Mouse (Mus musculus): ENCODE results near the gene Auts2. TPM values are rescaled to one million over a fixed set of nuclear protein-coding genes. Genes with fewer than 3 reads are reported as not detected.

The Auts2 gene
- polyA plus RNA-seq, 1 experiment from 2014 or later, result 70.9 TPM

DNA sequence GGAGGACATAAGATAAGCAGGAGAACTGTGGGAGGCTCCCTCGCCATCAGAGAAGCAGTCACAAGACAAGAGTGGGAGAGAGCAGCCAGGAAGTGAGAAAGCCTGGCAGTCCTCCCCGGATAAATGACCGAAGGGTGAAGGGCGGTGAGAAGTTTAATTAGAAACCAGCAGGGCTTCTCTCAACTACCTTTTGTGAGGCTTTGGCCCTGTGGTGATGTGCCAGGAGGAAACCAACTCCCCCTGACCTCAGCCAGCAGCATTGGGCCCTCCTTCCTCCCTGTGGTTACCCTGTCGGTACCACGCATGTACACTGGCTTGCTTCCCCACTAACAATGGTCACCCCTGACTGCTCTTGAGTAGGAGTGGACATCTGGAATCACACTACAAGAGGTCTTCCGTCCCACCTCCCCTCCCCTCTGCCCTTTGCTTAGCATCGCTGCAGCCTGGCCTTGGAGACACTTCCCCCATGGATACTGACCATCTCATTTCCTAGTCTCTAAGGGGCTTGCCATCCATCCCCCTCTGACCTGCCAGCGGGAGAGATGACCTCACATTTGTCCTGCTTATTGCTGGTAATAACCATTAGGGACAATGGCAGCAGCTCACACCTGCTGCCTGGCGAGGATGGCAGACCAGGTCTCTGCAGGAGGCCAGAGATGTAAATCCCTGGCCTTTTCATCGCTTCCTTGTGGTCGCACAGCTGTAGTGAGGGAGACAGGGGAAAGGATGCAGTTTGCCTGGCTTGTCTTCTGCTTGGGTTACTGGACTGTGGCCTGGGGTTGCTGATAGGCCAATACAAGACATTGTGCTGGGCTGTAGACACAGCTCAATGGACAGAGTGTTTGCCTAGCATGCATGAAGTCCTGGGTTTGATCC lies 958.6 kb downstream of the Auts2 start:
- H3K9me3 ChIP-seq, result no peaks in the 10 kb centered on the region
- 0 out of 2 replicates have a peak, but pooled peaks have one; percentile 19 for ATAC-seq (replicated peaks)
- no peak overlapping the region; the same call in 1 of the 2 replicates for H3K27ac ChIP-seq
- H3K4me2 ChIP-seq, result no peak overlapping the region
- H3K27me3 ChIP-seq (replicated peaks), result 0 out of 2 replicates have a peak, but pooled peaks cover 3% of the 10 kb centered on the region
- no peak overlapping the region for H3K9ac ChIP-seq
- peaks cover 46% of the 10 kb centered on the region for H3K4me1 ChIP-seq
- no peaks in the 10 kb centered on the region for H3K36me3 ChIP-seq (replicated peaks)
- no peak overlapping the region for H3K4me3 ChIP-seq
- 33% methylated on average over 12 of the region's 12 CpGs for WGBS

DNA sequence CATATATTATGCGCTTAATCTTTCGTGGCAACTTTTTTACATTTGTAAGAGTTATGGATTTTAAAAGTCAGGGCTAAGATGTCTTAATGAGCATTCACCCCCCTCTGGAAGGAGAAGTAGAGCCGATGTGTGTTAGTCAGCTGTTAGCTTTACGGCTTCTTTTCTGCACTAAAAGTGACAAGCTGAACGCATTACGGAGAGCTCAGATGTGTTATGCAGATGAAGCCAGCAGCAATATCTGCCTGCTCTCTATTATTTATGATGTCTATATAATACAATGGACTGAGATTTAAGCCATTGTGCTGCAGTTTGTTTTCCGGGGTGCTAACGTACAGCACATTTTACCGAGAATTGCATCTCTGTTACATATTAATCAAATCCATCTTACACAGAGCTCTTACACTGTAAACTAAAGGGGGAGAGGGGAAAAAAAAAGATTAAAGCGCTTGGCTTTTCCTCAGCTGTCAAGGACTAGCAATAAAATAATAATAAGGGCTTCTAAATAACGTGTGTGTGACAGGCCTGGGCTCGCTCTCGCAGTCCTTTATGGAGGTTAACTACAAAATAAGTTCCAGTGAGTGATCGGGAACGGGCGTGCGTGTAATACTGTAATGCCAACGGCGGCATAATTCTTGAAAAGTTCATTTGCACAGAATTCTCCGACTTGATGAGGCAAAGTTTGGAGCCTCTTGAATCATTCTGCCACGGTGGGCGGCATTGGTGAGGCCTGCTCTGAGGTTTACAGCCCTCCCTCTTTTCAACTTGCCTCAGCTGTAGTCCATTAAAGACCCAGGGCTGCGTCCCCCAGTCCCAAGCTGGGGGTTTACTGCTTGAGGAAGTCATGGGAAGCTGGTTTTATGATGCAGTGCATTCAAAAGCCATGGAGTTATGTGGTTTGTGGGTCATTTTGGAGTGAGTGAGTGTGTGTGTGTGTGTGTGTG lies 961.8 kb downstream of the Auts2 start:
- Histone ChIP-seq H3K4me3 (no peak overlapping the region), H3K9me3 (no peaks in the 10 kb centered on the region), H3K4me2 (peak overlapping the region; percentile 6; the same call in 1 of the 2 replicates), H3K27me3 (replicated peaks) (no peaks in the 10 kb centered on the region), H3K36me3 (replicated peaks) (no peaks in the 10 kb centered on the region), H3K4me1 (peaks cover 41% of the 10 kb centered on the region), H3K27ac (peak overlapping the region; percentile 32; the same call in 1 of the 2 replicates), H3K9ac (no peak overlapping the region)
- no peak for ATAC-seq (replicated peaks)
- WGBS, result 42% methylated on average over 23 of the region's 23 CpGs

DNA sequence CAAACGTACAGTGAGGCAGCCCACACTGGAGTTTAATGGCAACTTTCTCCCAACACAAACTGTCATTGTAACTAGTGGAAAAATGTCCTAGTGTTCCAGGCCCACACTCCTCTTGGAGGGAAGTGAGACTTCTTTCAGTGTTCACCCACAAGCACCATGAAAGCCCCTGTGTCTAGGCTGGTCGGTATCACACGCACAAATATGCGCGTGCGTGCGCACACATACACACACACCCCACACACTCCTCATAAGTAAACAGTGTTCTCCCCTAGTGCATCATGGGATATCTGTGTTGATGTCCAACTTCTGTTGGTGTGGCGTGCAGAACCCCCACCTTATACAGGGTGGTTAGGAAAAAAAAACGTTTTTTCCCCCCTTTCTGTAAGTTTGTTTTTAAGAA lies 964.4 kb downstream of the Auts2 start:
- H3K27ac ChIP-seq, result no peak overlapping the region
- peaks cover 41% of the 10 kb centered on the region for H3K4me1 ChIP-seq
- no peak overlapping the region for H3K4me2 ChIP-seq
- no peaks in the 10 kb centered on the region for H3K36me3 ChIP-seq (replicated peaks)
- no peak overlapping the region for H3K9ac ChIP-seq
- ATAC-seq (replicated peaks), result no peak
- H3K27me3 ChIP-seq (replicated peaks), result no peaks in the 10 kb centered on the region
- 90% methylated on average over 9 of the region's 9 CpGs for WGBS
- no peaks in the 10 kb centered on the region for H3K9me3 ChIP-seq
- no peak overlapping the region for H3K4me3 ChIP-seq

DNA sequence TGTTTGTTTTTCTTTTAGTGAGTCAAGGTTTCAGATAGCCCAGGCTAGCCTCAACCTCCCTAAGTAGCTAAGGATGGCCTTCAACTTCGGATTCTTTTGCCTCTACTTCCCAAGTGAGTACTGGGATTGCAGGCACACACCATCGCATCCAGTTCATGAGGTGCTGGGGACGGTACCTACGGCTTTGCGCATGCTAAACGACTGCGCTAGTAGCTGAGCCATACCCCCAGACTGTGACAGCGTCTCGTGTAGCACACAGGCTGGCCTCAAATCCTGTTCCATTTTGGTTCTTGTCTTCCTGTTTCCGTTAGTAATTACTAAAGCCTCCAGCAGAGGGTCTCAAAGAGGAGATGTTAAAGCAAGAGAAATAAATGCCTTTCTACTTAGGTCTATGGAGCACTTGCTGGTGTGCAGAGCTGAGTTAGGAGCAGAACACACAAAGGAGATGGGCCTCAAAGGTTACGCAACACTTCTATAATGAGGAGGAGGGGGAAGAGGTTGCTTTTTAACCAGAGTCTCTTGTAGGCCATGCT lies 967.3 kb downstream of the Auts2 start:
- no peaks in the 10 kb centered on the region for H3K36me3 ChIP-seq (replicated peaks)
- no peak overlapping the region for H3K4me2 ChIP-seq
- WGBS, result 54% methylated on average over 11 of the region's 11 CpGs
- ATAC-seq (replicated peaks), result no peak
- H3K9me3 ChIP-seq, result no peaks in the 10 kb centered on the region
- peaks cover 30% of the 10 kb centered on the region for H3K4me1 ChIP-seq
- H3K27ac ChIP-seq, result peak overlapping the region; percentile 50; the same call in 1 of the 2 replicates
- no peaks in the 10 kb centered on the region for H3K27me3 ChIP-seq (replicated peaks)
- H3K9ac ChIP-seq, result no peak overlapping the region
- H3K4me3 ChIP-seq, result no peak overlapping the region

DNA sequence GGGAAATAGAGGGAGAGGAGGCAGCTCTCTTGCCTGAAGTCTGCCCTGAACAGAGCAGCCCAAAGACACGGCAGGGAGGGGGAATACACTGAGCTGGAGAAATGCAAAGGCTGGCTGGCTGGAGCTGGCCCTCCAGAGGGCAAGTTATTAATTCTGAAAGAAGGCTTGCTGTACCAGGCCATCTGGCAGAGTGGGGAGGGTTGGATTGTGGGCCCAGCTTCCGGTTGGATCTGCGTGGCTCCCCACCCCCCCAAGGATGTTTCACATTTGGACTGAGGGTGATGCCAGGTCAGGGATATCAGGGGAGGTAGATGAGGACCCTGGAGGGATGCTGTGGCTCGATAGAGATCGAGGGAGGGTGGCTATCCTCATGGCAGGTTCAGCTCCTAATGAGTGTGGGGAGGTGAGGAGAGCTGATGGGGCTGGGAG lies 968.0 kb downstream of the Auts2 start:
- 6% methylated on average over 5 of the region's 5 CpGs for WGBS
- H3K36me3 ChIP-seq (replicated peaks), result no peaks in the 10 kb centered on the region
- H3K4me2 ChIP-seq, result peak overlapping the region; percentile 8
- no peaks in the 10 kb centered on the region for H3K9me3 ChIP-seq
- no peak overlapping the region for H3K4me3 ChIP-seq
- H3K27ac ChIP-seq, result peak overlapping the region; percentile 50
- peak; percentile 69 for ATAC-seq (replicated peaks)
- H3K9ac ChIP-seq, result peak overlapping the region; percentile 4; the same call in 1 of the 2 replicates
- peaks cover 30% of the 10 kb centered on the region for H3K4me1 ChIP-seq
- H3K27me3 ChIP-seq (replicated peaks), result no peaks in the 10 kb centered on the region

DNA sequence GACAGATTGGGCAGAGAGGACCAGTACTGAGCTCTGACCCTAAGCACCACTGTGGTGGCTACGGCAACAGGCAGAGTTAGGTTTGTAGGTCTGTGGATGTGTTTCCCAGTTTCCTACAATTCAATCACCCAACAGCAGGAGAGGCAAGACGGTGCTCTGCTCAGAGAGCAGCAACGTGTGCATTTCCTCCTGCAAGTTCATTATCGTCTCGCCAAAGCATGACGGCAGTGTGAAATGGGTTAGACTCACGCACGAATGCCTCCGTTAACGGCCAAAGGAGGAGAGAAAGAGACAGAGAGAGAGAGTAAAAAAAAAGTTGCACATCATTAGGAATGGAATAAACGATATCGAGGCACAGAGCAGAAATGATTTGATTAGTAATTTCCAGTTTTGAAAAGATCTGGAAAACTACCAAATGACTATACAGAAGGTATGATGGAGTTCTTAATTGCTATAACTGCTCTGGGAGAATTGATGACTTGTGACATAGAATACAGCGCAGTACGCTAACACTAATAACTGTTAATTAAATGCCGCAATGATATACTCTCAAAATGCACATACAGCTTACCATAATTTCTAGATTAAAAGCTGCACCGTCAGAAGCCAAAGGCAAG lies 968.6 kb downstream of the Auts2 start:
- peak overlapping the region; percentile 4; the same call in 1 of the 2 replicates for H3K9ac ChIP-seq
- peak overlapping the region; percentile 50 for H3K27ac ChIP-seq
- H3K27me3 ChIP-seq (replicated peaks), result no peaks in the 10 kb centered on the region
- peaks cover 30% of the 10 kb centered on the region for H3K4me1 ChIP-seq
- H3K4me2 ChIP-seq, result peak overlapping the region; percentile 8; the same call in 1 of the 2 replicates
- no peak overlapping the region for H3K4me3 ChIP-seq
- WGBS, result 34% methylated on average over 16 of the region's 16 CpGs
- peak; percentile 16; the same call in 1 of the 2 replicates for ATAC-seq (replicated peaks)
- H3K9me3 ChIP-seq, result no peaks in the 10 kb centered on the region
- H3K36me3 ChIP-seq (replicated peaks), result no peaks in the 10 kb centered on the region

DNA sequence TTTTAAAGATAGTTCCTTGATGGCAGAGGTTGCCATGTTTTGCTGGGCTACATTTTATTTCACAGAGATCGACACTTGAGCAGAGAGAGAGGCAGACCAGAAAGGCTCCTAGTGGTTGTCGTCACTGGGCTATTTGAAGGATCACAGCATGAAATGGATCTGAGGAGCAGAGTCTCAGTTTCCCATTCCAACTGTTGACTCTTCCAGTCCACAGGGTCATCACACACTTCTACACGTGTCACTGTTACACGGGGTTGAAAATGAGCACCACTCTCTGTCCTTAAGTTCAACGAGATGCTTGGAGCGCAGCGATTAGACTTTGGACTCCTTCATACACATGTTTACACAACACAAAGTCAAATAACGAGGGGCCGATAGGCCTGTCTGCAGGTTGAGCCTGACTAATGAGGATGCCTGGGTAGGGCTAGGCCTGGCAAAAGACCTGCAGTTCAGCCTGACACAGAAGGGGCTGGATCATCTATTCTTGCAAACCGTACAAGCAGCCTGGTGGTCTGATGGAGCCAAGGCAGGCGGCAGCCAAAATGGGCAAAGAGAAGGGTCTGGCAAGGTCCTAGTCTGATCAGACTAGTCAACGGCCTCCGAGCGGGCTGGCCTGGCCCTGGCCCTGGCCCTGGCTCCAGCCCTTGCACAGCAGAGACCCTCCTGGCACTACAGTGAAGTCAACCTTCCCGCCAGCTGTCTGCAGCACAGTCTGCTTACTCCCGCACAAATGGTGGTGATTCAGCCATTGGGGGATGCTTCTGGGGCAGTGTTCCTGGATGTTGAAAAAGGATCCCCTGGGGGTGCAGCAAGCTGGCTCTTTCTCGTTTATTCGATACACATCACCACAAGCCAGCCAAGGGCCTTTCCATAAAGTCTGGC lies 969.6 kb downstream of the Auts2 start:
- H3K4me1 ChIP-seq, result peaks cover 30% of the 10 kb centered on the region
- no peak overlapping the region for H3K9ac ChIP-seq
- peak; percentile 64 for ATAC-seq (replicated peaks)
- 0 out of 2 replicates have a peak overlapping the region, but pooled peaks have one; percentile 1 for H3K27ac ChIP-seq
- H3K27me3 ChIP-seq (replicated peaks), result no peaks in the 10 kb centered on the region
- WGBS, result 74% methylated on average over 18 of the region's 18 CpGs
- no peaks in the 10 kb centered on the region for H3K36me3 ChIP-seq (replicated peaks)
- H3K9me3 ChIP-seq, result no peaks in the 10 kb centered on the region
- H3K4me2 ChIP-seq, result no peak overlapping the region
- no peak overlapping the region for H3K4me3 ChIP-seq

DNA sequence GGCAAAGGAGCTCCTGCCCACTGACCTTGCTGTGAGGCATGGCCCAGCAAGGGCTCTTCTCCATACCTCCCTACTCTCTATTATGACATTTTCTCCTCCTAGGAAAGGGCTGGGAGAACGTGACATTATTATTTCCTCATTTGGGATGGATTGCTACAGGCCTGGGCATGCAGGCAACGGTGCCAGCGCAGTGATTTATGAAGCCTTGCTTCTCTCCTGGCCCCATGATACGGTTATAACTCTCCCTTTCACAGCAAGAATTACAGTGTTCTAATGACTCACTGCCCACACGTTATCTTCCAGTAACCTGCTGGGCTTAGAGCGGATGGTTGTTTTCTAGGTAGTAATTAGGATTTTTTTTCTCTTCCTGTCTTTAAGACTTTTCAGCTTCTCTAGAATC lies 977.1 kb downstream of the Auts2 start:
- Histone ChIP-seq H3K4me2 (no peak overlapping the region), H3K9me3 (no peaks in the 10 kb centered on the region), H3K27me3 (replicated peaks) (no peaks in the 10 kb centered on the region), H3K27ac (no peak overlapping the region), H3K4me3 (no peak overlapping the region), H3K4me1 (peaks cover 13% of the 10 kb centered on the region), H3K9ac (no peak overlapping the region), H3K36me3 (replicated peaks) (no peaks in the 10 kb centered on the region)
- ATAC-seq (replicated peaks), result no peak
- WGBS, result 78% methylated on average over 6 of the region's 6 CpGs

DNA sequence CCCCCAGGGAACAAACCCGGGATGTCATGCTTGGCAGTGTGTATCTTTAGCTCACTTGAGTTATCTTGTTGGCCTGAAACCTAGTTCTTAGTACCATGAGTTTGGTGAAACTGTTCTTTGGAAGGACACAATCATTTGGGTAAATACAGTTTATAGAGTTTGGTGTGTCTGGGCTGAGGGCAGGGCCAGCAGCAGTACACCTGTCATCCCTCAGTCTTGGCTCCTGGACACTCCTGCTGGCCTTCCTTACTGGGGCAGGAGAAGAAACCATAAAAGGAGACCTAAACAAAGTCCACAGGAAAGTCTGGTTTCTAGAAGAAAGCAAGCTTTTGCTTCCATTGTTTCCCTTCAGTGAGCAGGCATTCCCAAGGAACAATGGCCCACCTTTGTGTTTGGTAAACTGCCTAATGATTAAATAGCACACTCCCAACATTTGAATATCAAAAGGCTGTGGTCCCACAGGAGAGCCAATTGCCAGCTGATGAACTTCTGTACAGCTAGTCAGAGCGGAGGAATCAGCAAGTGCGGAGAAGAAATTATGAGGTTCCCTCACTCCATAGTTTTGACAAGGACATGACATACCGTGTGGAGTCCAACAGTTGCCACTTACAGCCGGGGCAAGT lies 979.4 kb downstream of the Auts2 start:
- no peak for ATAC-seq (replicated peaks)

DNA sequence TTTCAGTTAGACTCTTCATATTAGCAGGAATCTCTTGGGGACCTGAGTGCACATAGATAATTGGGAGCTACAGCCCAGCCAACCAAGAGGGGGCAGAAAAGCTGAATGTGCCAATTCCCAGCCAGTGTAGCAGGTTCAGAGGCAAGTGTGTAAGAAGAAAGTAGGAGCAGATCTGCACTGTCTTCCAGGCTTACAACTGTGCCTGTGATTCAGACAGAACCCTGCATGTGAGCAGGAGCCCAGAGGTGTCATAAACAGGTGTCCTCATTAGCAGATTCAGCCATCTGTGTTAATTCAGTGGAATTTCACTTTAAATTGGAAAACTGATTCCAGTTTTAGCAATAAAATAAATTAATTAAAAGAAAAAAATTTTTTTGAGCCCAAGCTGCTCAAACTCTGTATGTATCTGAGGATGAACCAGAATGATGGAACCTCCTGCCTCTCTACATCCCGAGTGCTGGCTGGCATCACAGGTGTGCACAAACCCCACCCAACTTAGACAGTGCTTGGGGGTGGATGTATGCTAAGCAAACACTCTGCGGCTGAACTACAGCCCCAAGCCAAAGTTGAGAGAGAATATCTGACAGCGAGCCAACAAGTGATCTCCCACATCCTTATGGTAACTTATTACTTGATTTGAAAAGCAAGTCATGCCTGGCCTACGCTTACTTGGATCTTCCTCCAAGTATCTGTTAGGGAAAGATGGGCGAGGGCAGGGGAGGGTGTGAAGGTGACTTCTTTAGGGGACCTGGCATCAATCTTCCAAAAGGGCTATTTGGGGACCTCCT lies 982.2 kb downstream of the Auts2 start:
- 85% methylated on average over 5 of the region's 5 CpGs for WGBS

More for the DNA sequence above, 979.4 kb downstream of the Auts2 start:
- no peaks in the 10 kb centered on the region for H3K27me3 ChIP-seq (replicated peaks)
- no peak overlapping the region for H3K9ac ChIP-seq
- no peak overlapping the region for H3K4me2 ChIP-seq
- H3K9me3 ChIP-seq, result no peaks in the 10 kb centered on the region
- WGBS, result 72% methylated on average over 5 of the region's 5 CpGs
- H3K4me1 ChIP-seq, result peaks cover 15% of the 10 kb centered on the region
- H3K36me3 ChIP-seq (replicated peaks), result no peaks in the 10 kb centered on the region
- no peak overlapping the region for H3K4me3 ChIP-seq
- H3K27ac ChIP-seq, result no peak overlapping the region

More for the DNA sequence above, 982.2 kb downstream of the Auts2 start:
- Histone ChIP-seq H3K27me3 (replicated peaks) (no peaks in the 10 kb centered on the region), H3K36me3 (replicated peaks) (no peaks in the 10 kb centered on the region), H3K4me2 (no peak overlapping the region), H3K9me3 (no peaks in the 10 kb centered on the region), H3K4me3 (no peak overlapping the region), H3K9ac (no peak overlapping the region), H3K27ac (no peak overlapping the region), H3K4me1 (peaks cover 24% of the 10 kb centered on the region)
- ATAC-seq (replicated peaks), result no peak
